Mouse (Mus musculus) C2C12 (cell line): ENCODE measurements around the gene Scp2. TPM values are rescaled to one million over a fixed set of nuclear protein-coding genes. Genes with fewer than 3 reads are reported as not detected.
"Not testable (repeated sequence)": the region's sequence is repeated elsewhere in the genome, so short reads cannot be mapped to it uniquely, and the experiment has no call there.

Experiments
- H3K27me3 ChIP-seq: one replicate; pipeline ENCODE4 v1.6.1; 2011; ENCODE audit not compliant: control insufficient read depth, insufficient read depth, insufficient read length
- H3K36me3 ChIP-seq: one replicate; pipeline ENCODE4 v1.6.1; 2011; ENCODE audit not compliant: control insufficient read depth, insufficient read depth
- H3K4me3 ChIP-seq: one replicate; pipeline ENCODE4 v1.5.1; 2011; ENCODE audit warnings: mild to moderate bottlenecking, control low read depth; ENCODE audit not compliant: poor library complexity, insufficient read depth, severe bottlenecking
- H3K79me2 ChIP-seq: one replicate; pipeline ENCODE4 v1.6.1; 2011; ENCODE audit not compliant: control insufficient read depth, insufficient read depth
- H3K79me3 ChIP-seq: one replicate; pipeline ENCODE4 v1.6.1; 2011; ENCODE audit warnings: low read depth, control low read depth
- H3ac ChIP-seq: one replicate; pipeline ENCODE3; 2011; ENCODE audit warnings: low read depth; ENCODE audit not compliant: control insufficient read depth, insufficient read length
- CEBPB ChIP-seq: IDR thresholded peaks from one replicate; pipeline ENCODE4 v1.6.1; 2011; ENCODE audit warnings: low read depth, mild to moderate bottlenecking, control low read depth, moderate library complexity
- CTCF ChIP-seq: IDR thresholded peaks from one replicate; pipeline ENCODE4 v1.5.1; 2011; ENCODE audit not compliant: control insufficient read depth, insufficient read depth, insufficient read length
- FOSL1 ChIP-seq: IDR thresholded peaks from one replicate; pipeline ENCODE4 v1.8.0; 2011; ENCODE audit warnings: mild to moderate bottlenecking, low read length; ENCODE audit not compliant: poor library complexity, insufficient read depth, severe bottlenecking
- MAX ChIP-seq: IDR thresholded peaks from one replicate; pipeline ENCODE4 v1.6.1; 2011; ENCODE audit warnings: mild to moderate bottlenecking, control low read depth
- MYOD1 ChIP-seq: IDR thresholded peaks from one replicate; pipeline ENCODE4 v1.6.1; 2011; ENCODE audit warnings: low read depth; ENCODE audit not compliant: control insufficient read depth, insufficient read length
- MYOG ChIP-seq: IDR thresholded peaks from one replicate; pipeline ENCODE4 v1.6.1; 2011; ENCODE audit not compliant: control insufficient read depth, insufficient read length; ENCODE audit errors: extremely low read depth
- USF1 ChIP-seq: IDR thresholded peaks from one replicate; pipeline ENCODE4 v1.6.1; 2011; ENCODE audit warnings: low read depth, mild to moderate bottlenecking, control low read depth, moderate library complexity
- polyA plus RNA-seq: library from polyadenylated mRNA; unstranded; fragments of >200 nt; fragmentation: generic; extraction: Trizol; gene quantifications from one replicate; pipeline ENCODE4 v1.2.1, GENCODE M21; 2012; ENCODE audit warnings: missing spikeins

Gene Scp2
- polyA plus RNA-seq, 1 experiment = 76.9 TPM

- H3ac ChIP-seq = peak within 1 kb of the TSS; percentile 70
These were observed 20.5 kb upstream of the Scp2 start, which contains the start of gene Echdc2 for GRCm38 (mm10) chr4:108165152-108165895. Gene Echdc2 (plus strand): TSS chr4:108165437.

GRCm38 (mm10) chr4:108163291-108163690, 18.5 kb upstream of the Scp2 start:
- Histone ChIP-seq H3K79me3 (no peaks in the 10 kb centered on the region), H3K4me3 (no peak overlapping the region), H3K27me3 (no peaks in the 10 kb centered on the region), H3K36me3 (no peaks in the 10 kb centered on the region), H3ac (no peak overlapping the region), H3K79me2 (no peaks in the 10 kb centered on the region)
- TF ChIP-seq MYOD1 (no peak), USF1 (no peak), FOSL1 (no peak), CEBPB (no peak), MYOG (no peak), MAX (no peak), CTCF (no peak)

More at GRCm38 (mm10) chr4:108165152-108165895, 20.5 kb upstream of the Scp2 start, which contains the start of gene Echdc2:
- no peaks in the 10 kb centered on the region for H3K79me3 ChIP-seq
- H3K36me3 ChIP-seq = no peaks in the 10 kb centered on the region
- no peaks in the 10 kb centered on the region for H3K27me3 ChIP-seq
- no peaks in the 10 kb centered on the region for H3K79me2 ChIP-seq
- peak within 1 kb of the TSS; percentile 39 for H3K4me3 ChIP-seq
- TF ChIP-seq MYOD1 = no peak
- TF ChIP-seq CTCF = no peak
- TF ChIP-seq MYOG = no peak
- TF ChIP-seq MAX = no peak
- TF ChIP-seq CEBPB = no peak
- no peak for TF ChIP-seq USF1
- no peak for TF ChIP-seq FOSL1

- H3K4me3 ChIP-seq = no peak overlapping the region
- no peaks in the 10 kb centered on the region for H3K79me2 ChIP-seq
- no peaks in the 10 kb centered on the region for H3K27me3 ChIP-seq
- H3K36me3 ChIP-seq = no peaks in the 10 kb centered on the region
- no peaks in the 10 kb centered on the region for H3K79me3 ChIP-seq
- TF ChIP-seq MYOG = no peak
- no peak for TF ChIP-seq CEBPB
- TF ChIP-seq CTCF = no peak
- no peak for TF ChIP-seq MAX
- TF ChIP-seq FOSL1 = no peak
- TF ChIP-seq MYOD1 = no peak
- TF ChIP-seq USF1 = no peak
- no peak overlapping the region for H3ac ChIP-seq
These were observed 17.1 kb upstream of the Scp2 start for GRCm38 (mm10) chr4:108161936-108162335.

GRCm38 (mm10) chr4:108155141-108155540, 10.3 kb upstream of the Scp2 start:
- H3K4me3 ChIP-seq, H3K79me2 ChIP-seq, H3K36me3 ChIP-seq, H3ac ChIP-seq, H3K79me3 ChIP-seq, H3K27me3 ChIP-seq: not testable (repeated sequence)

- H3ac ChIP-seq, H3K79me2 ChIP-seq, H3K36me3 ChIP-seq, H3K4me3 ChIP-seq, H3K79me3 ChIP-seq, H3K27me3 ChIP-seq: not testable (repeated sequence)
These were observed 756 bp upstream of the Scp2 start for GRCm38 (mm10) chr4:108145554-108145953.

- TF ChIP-seq FOSL1 (no peak), USF1 (no peak), MAX (no peak), CEBPB (no peak), MYOD1 (no peak), CTCF (no peak), MYOG (no peak)
- Histone ChIP-seq H3K4me3 (no peak overlapping the region), H3K79me2 (no peaks in the 10 kb centered on the region), H3K79me3 (no peaks in the 10 kb centered on the region), H3K36me3 (no peaks in the 10 kb centered on the region), H3ac (no peak overlapping the region), H3K27me3 (no peaks in the 10 kb centered on the region)
These were observed 1.0 kb downstream of the Scp2 start for GRCm38 (mm10) chr4:108143778-108144177.

GRCm38 (mm10) chr4:108143178-108143577, 1.6 kb downstream of the Scp2 start:
- H3K36me3 ChIP-seq, H3K4me3 ChIP-seq, H3K79me2 ChIP-seq, H3K27me3 ChIP-seq, H3ac ChIP-seq, H3K79me3 ChIP-seq: not testable (repeated sequence)
